Mouse (Mus musculus): ENCODE data around the gene Gm49366. TPM values are rescaled to one million over a fixed set of nuclear protein-coding genes. Genes with fewer than 3 reads are reported as not detected.
"Not testable (repeated sequence)": the region's sequence is repeated elsewhere in the genome, so short reads cannot be mapped to it uniquely, and the experiment has no call there.

The Gm49366 gene
- total and polyA plus RNA-seq, 2 experiments from 2014 or later = not detected

GRCm38 (mm10) chr12:84011251-84012040 is 27.3 kb upstream of the Gm49366 start:
- H3K9me3 ChIP-seq (ENCODE audit: low read length) = no peaks in the 10 kb centered on the region
- 0 out of 2 replicates have a peak overlapping the region, but pooled peaks have one; percentile 39 for H3K9ac ChIP-seq (replicated peaks; ENCODE audit: low read length, poor library complexity, severe bottlenecking)
- peak overlapping the region; percentile 45 for H3K4me3 ChIP-seq (ENCODE audit: low read depth, low read length)
- H3K4me2 ChIP-seq (ENCODE audit: low read depth, low read length, poor library complexity, severe bottlenecking) = peak overlapping the region; percentile 55
- no peak for TF ChIP-seq CTCF (IDR thresholded peaks at IDR 0.05)
- peaks cover 9% of the 10 kb centered on the region; the same call in 1 of the 2 replicates for H3K4me1 ChIP-seq (ENCODE audit: insufficient read depth, low read length)
- no peaks in the 10 kb centered on the region for H3K27me3 ChIP-seq (ENCODE audit: insufficient read depth, low read length)
- no peaks in the 10 kb centered on the region for H3K36me3 ChIP-seq (ENCODE audit: insufficient read depth, low read length)
- 12% methylated on average over 12 of the region's 12 CpGs for WGBS
- ATAC-seq (ENCODE audit: low FRiP score) (peak; percentile 76), DNase-seq (ENCODE audit: low spot score) (peak; percentile 96)
- peak overlapping the region; percentile 59 for H3K27ac ChIP-seq (ENCODE audit: low read depth, low read length)

- WGBS = 53% methylated on average over 6 of the region's 6 CpGs
- Histone ChIP-seq H3K4me3 (ENCODE audit: low read depth, low read length) (no peak overlapping the region), H3K36me3 (ENCODE audit: insufficient read depth, low read length) (no peaks in the 10 kb centered on the region), H3K4me1 (ENCODE audit: insufficient read depth, low read length) (peaks cover 9% of the 10 kb centered on the region; the same call in 1 of the 2 replicates), H3K9ac (replicated peaks; ENCODE audit: low read length, poor library complexity, severe bottlenecking) (no peak overlapping the region), H3K9me3 (ENCODE audit: low read length) (no peaks in the 10 kb centered on the region), H3K27me3 (ENCODE audit: insufficient read depth, low read length) (no peaks in the 10 kb centered on the region), H3K4me2 (ENCODE audit: low read depth, low read length, poor library complexity, severe bottlenecking) (peak overlapping the region; percentile 55; the same call in 1 of the 2 replicates), H3K27ac (ENCODE audit: low read depth, low read length) (no peak overlapping the region)
- ATAC-seq (ENCODE audit: low FRiP score) (no peak), DNase-seq (ENCODE audit: low spot score) (peak; percentile 40)
- TF ChIP-seq CTCF (IDR thresholded peaks at IDR 0.05) = peak; percentile 66
These were observed 25.6 kb upstream of the Gm49366 start for GRCm38 (mm10) chr12:84013130-84013529.

GRCm38 (mm10) chr12:84013701-84014100 is 25.0 kb upstream of the Gm49366 start:
- H3K4me1 ChIP-seq (ENCODE audit: insufficient read depth, low read length) = peaks cover 9% of the 10 kb centered on the region; the same call in 1 of the 2 replicates
- no peak overlapping the region for H3K9ac ChIP-seq (replicated peaks; ENCODE audit: low read length, poor library complexity, severe bottlenecking)
- DNase-seq (ENCODE audit: low spot score) (no peak), ATAC-seq (ENCODE audit: low FRiP score) (no peak)
- no peaks in the 10 kb centered on the region for H3K36me3 ChIP-seq (ENCODE audit: insufficient read depth, low read length)
- WGBS = 93% methylated on average over 7 of the region's 7 CpGs
- H3K27me3 ChIP-seq (ENCODE audit: insufficient read depth, low read length) = no peaks in the 10 kb centered on the region
- 0 out of 2 replicates have a peak overlapping the region, but pooled peaks have one; percentile 15 for H3K4me2 ChIP-seq (ENCODE audit: low read depth, low read length, poor library complexity, severe bottlenecking)
- H3K27ac ChIP-seq (ENCODE audit: low read depth, low read length) = no peak overlapping the region
- no peak for TF ChIP-seq CTCF (IDR thresholded peaks at IDR 0.05)
- no peak overlapping the region for H3K4me3 ChIP-seq (ENCODE audit: low read depth, low read length)
- no peaks in the 10 kb centered on the region for H3K9me3 ChIP-seq (ENCODE audit: low read length)

GRCm38 (mm10) chr12:84020528-84020927 is 18.2 kb upstream of the Gm49366 start:
- H3K9ac ChIP-seq (replicated peaks; ENCODE audit: low read length, poor library complexity, severe bottlenecking); H3K9me3 ChIP-seq (ENCODE audit: low read length); H3K27me3 ChIP-seq (ENCODE audit: insufficient read depth, low read length); H3K4me3 ChIP-seq (ENCODE audit: low read depth, low read length); H3K36me3 ChIP-seq (ENCODE audit: insufficient read depth, low read length); H3K27ac ChIP-seq (ENCODE audit: low read depth, low read length); H3K4me2 ChIP-seq (ENCODE audit: low read depth, low read length, poor library complexity, severe bottlenecking); H3K4me1 ChIP-seq (ENCODE audit: insufficient read depth, low read length): not testable (repeated sequence)
- WGBS = 39% methylated on average over 7 of the region's 7 CpGs
- peak; percentile 64 for DNase-seq (ENCODE audit: low spot score)
- 0 out of 2 replicates have a peak, but pooled peaks have one; percentile 27 for ATAC-seq (ENCODE audit: low FRiP score)

- WGBS = 95% methylated on average over 4 of the region's 4 CpGs
- not testable (repeated sequence) for H3K9ac ChIP-seq (replicated peaks; ENCODE audit: low read length, poor library complexity, severe bottlenecking); H3K27ac ChIP-seq (ENCODE audit: low read depth, low read length); DNase-seq (ENCODE audit: low spot score); H3K27me3 ChIP-seq (ENCODE audit: insufficient read depth, low read length); H3K4me3 ChIP-seq (ENCODE audit: low read depth, low read length); H3K4me2 ChIP-seq (ENCODE audit: low read depth, low read length, poor library complexity, severe bottlenecking); H3K36me3 ChIP-seq (ENCODE audit: insufficient read depth, low read length); H3K4me1 ChIP-seq (ENCODE audit: insufficient read depth, low read length); ATAC-seq (ENCODE audit: low FRiP score); H3K9me3 ChIP-seq (ENCODE audit: low read length)
These were observed 16.5 kb upstream of the Gm49366 start for GRCm38 (mm10) chr12:84022266-84022665.

GRCm38 (mm10) chr12:84023052-84023745 is 15.5 kb upstream of the Gm49366 start:
- Histone ChIP-seq H3K4me3 (ENCODE audit: low read depth, low read length) (no peak overlapping the region), H3K27me3 (ENCODE audit: insufficient read depth, low read length) (no peaks in the 10 kb centered on the region), H3K9me3 (ENCODE audit: low read length) (no peaks in the 10 kb centered on the region), H3K4me2 (ENCODE audit: low read depth, low read length, poor library complexity, severe bottlenecking) (no peak overlapping the region), H3K36me3 (ENCODE audit: insufficient read depth, low read length) (no peaks in the 10 kb centered on the region), H3K4me1 (ENCODE audit: insufficient read depth, low read length) (no peaks in the 10 kb centered on the region), H3K9ac (replicated peaks; ENCODE audit: low read length, poor library complexity, severe bottlenecking) (no peak overlapping the region), H3K27ac (ENCODE audit: low read depth, low read length) (no peak overlapping the region)
- ATAC-seq (ENCODE audit: low FRiP score) (no peak), DNase-seq (ENCODE audit: low spot score) (no peak)
- WGBS = 89% methylated on average over 9 of the region's 9 CpGs
- TF ChIP-seq CTCF (IDR thresholded peaks at IDR 0.05) = no peak

Data from midbrain, postnatal 0 days (tissue).